ENCODE assay signal across 8 mouse cellular contexts in genomic region chr11:3515216-3515615, GRCm38 (mm10). TPM values are rescaled to one million over a fixed set of nuclear protein-coding genes. Genes with fewer than 3 reads are reported as not detected.
DNase-seq lines count a peak whose midpoint lies in the region; ATAC-seq and TF ChIP-seq lines count a peak whose summit lies in the region.

No protein-coding gene starts in this region.

- no peak for TF ChIP-seq CTCF in embryonic fibroblast, embryonic 13.5 days (IDR thresholded peaks at IDR 0.05; ENCODE audit: borderline replicate concordance, insufficient read depth, low read length)

- H3K9me3 ChIP-seq in heart, embryonic 10.5 days = no peaks in the 10 kb centered on the region
- H3K9me3 ChIP-seq in liver, embryonic 12.5 days (replicated peaks) = no peaks in the 10 kb centered on the region

- 10% methylated on average over 4 of the region's 4 CpGs for WGBS in heart, embryonic 10.5 days
- WGBS in liver, embryonic 12.5 days (ENCODE audit: insufficient replicate concordance) = 15% methylated on average over 4 of the region's 4 CpGs

- peaks cover 5% of the 10 kb centered on the region for H3K36me3 ChIP-seq in heart, embryonic 10.5 days
- H3K36me3 ChIP-seq in liver, embryonic 12.5 days = peaks cover 5% of the 10 kb centered on the region; the same call in 1 of the 2 replicates

- H3K4me3 ChIP-seq in heart, embryonic 10.5 days = peak overlapping the region; percentile 71
- peak overlapping the region; percentile 65 for H3K4me3 ChIP-seq in embryonic fibroblast, embryonic 13.5 days (ENCODE audit: insufficient read depth, low read length)
- peak overlapping the region; percentile 56 for H3K4me3 ChIP-seq in liver, embryonic 12.5 days

- peaks cover 36% of the 10 kb centered on the region for H3K4me1 ChIP-seq in heart, embryonic 10.5 days
- peaks cover 6% of the 10 kb centered on the region for H3K4me1 ChIP-seq in embryonic fibroblast, embryonic 13.5 days (ENCODE audit: control insufficient read depth, insufficient read depth, low read length)
- peaks cover 40% of the 10 kb centered on the region for H3K4me1 ChIP-seq in liver, embryonic 12.5 days

- H3K27me3 ChIP-seq in heart, embryonic 10.5 days (ENCODE audit: insufficient read depth, poor library complexity, severe bottlenecking) = peaks cover 18% of the 10 kb centered on the region
- H3K27me3 ChIP-seq in liver, embryonic 12.5 days (replicated peaks) = peaks cover 51% of the 10 kb centered on the region

- TF ChIP-seq POLR2A in embryonic fibroblast, embryonic 13.5 days (IDR thresholded peaks at IDR 0.05; ENCODE audit: low read depth, low read length) = no peak

- H3K9ac ChIP-seq in liver, embryonic 12.5 days = peak overlapping the region; percentile 46; the same call in 1 of the 2 replicates

- no peak for ATAC-seq in liver, embryonic 12.5 days

- peak overlapping the region; percentile 79 for H3K4me2 ChIP-seq in liver, embryonic 12.5 days

- DNase-seq in heart, embryonic 10.5 days (ENCODE audit: low spot score) = no peak
- no peak for DNase-seq in heart, adult 18-20 months
- peak; percentile 39 for DNase-seq in 416B (ENCODE audit: low read depth)
- DNase-seq in left cerebral cortex, adult 9 months (ENCODE audit: low spot score in 2 of 2) = no peak
- no peak for DNase-seq in right cerebral cortex, postnatal 10 days (ENCODE audit: low spot score in 2 of 2)
- no peak for DNase-seq in right cerebral cortex, postnatal 36 days (ENCODE audit: low spot score in 2 of 2)

- H3K27ac ChIP-seq in heart, embryonic 10.5 days = peak overlapping the region; percentile 83
- H3K27ac ChIP-seq in embryonic fibroblast, embryonic 13.5 days (ENCODE audit: insufficient read depth, low read length) = peak overlapping the region; percentile 41
- no peak overlapping the region for H3K27ac ChIP-seq in liver, embryonic 12.5 days

RNA-seq across cellular contexts. Expression of gene Selenom, which starts 0.7 kb away (rescaled TPM):
- 66.3 and 87.5 TPM in 2 replicates for polyA plus RNA-seq in heart, embryonic 10.5 days (2016; fragmentation: Nextera tagmentation; extraction: Ambion mirVana)
- total RNA-seq in heart, adult 18-20 months (2021) = 10 to 100 TPM; 39.8 to 40.3 TPM
- 148 and 152 TPM in 2 replicates for polyA plus RNA-seq in embryonic fibroblast, embryonic 13.5 days (2011; ENCODE audit: insufficient read length, low read depth, missing spikeins)
- polyA plus RNA-seq in liver, embryonic 12.5 days (2016; fragmentation: Nextera tagmentation; extraction: Ambion mirVana) = 18.4 and 19.6 TPM in 2 replicates

RNA-seq across cellular contexts. Expression of gene Inpp5j, which starts 10.6 kb away (rescaled TPM):
- polyA plus RNA-seq in heart, embryonic 10.5 days (2016; fragmentation: Nextera tagmentation; extraction: Ambion mirVana) = 2.8 and 9.7 TPM in 2 replicates
- 10 to 100 TPM; 16.7 to 18.2 TPM for total RNA-seq in heart, adult 18-20 months (2021)
- polyA plus RNA-seq in embryonic fibroblast, embryonic 13.5 days (2011; ENCODE audit: insufficient read length, low read depth, missing spikeins) = not detected in 2 replicates
- 0.17 and 0.36 TPM in 2 replicates for polyA plus RNA-seq in liver, embryonic 12.5 days (2016; fragmentation: Nextera tagmentation; extraction: Ambion mirVana)

RNA-seq across cellular contexts. Expression of gene Smtn, which starts 25.2 kb away (rescaled TPM):
- polyA plus RNA-seq in heart, embryonic 10.5 days (2016; fragmentation: Nextera tagmentation; extraction: Ambion mirVana) = 69.5 and 91.2 TPM in 2 replicates
- 100 to 1,000 TPM; 139 to 154 TPM for total RNA-seq in heart, adult 18-20 months (2021)
- 78.7 and 79.0 TPM in 2 replicates for polyA plus RNA-seq in embryonic fibroblast, embryonic 13.5 days (2011; ENCODE audit: insufficient read length, low read depth, missing spikeins)
- 16.9 and 18.2 TPM in 2 replicates for polyA plus RNA-seq in liver, embryonic 12.5 days (2016; fragmentation: Nextera tagmentation; extraction: Ambion mirVana)

RNA-seq across cellular contexts. Expression of gene Pla2g3, which starts 27.1 kb away (rescaled TPM):
- 0.21 and 0.70 TPM in 2 replicates for polyA plus RNA-seq in heart, embryonic 10.5 days (2016; fragmentation: Nextera tagmentation; extraction: Ambion mirVana)
- under 1 TPM; 0.10 to 0.13 TPM for total RNA-seq in heart, adult 18-20 months (2021)
- polyA plus RNA-seq in embryonic fibroblast, embryonic 13.5 days (2011; ENCODE audit: insufficient read length, low read depth, missing spikeins) = 0.25 TPM in 1 of 2 replicates, not detected in the other
- polyA plus RNA-seq in liver, embryonic 12.5 days (2016; fragmentation: Nextera tagmentation; extraction: Ambion mirVana) = 0.06 and 0.24 TPM in 2 replicates
